Mouse (Mus musculus): ENCODE results near the gene Rpl21.

Gene Rpl21

DNA sequence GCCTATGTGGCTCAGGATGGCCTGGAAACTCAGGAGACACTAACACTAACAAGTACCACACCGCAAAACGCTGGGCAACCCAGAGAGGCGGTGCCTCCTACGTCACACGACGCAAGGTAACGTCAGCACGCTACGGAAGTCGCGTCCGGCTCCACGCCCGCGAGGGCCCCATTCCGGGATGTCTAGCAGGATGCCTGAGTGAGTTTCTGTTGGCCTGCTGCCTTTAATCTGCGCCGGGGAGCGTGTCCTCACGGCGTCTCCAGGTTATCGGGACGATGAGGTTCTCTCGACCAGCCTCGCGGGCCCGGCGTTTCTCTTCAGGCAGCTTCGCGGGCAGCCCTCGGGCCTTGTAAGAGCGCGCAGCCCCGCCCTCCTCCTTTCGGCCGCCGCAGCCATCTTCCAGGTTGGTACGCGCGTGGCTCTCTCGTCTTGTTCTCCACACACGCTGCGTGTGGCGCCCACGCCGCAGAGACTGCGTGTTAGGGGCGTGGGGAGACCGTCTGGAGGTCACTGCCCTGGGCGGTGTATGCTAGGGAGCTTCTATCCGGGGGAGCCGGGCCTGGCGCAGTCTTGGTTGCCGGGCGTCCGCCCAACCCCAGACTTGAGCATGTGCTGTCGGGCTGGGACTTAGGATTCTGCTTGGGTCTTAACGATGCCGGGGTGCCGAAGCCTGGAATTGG, at the start of gene Rpl21:
Gene Rpl21, plus strand, starts transcription at position 122 of the 680 bp plus-strand sequence.
- DNase-seq (ENCODE audit: low spot score in 2 of 2): peak; percentile 86 to 88

DNA sequence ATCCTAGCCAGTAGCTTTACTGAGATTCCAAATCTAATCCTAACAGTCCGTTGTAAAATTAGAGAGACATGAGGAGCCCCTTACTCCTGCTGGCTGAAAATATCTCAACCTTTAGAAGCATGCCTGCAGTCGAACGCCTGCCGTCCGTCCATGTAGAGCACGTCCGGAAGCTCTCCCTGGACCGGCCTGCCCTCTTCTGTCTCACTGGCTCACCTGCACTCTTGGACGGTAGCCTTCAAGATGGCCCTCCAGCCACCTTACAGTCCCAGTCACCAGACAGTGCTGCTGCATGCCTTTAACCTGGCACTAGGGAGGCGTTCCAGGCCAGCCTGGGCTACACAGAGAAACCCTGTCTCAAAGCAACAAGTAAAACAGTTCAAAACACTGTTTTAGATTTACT, 49.4 kb upstream of the Rpl21 start:
- DNase-seq (ENCODE audit: low spot score in 2 of 2): no peak

DNA sequence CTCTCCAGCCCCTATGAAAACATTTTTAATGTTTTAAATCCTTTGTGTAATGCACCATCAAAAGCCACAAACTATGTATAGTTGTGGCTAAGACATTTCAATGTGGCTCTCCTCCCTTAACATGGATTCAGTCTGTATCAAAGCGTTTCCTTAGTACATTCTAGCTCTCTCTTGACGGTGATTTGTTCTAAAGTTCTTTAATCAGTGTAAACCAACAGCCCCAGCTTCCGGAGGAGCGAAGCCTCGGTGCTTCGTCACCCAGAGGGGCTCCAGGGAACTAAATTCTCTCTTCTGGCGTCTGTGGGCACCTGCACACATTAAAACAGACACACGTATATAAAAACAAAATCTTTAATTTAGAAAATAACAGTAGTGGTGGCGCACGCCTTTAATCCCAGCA, 48.8 kb upstream of the Rpl21 start:
- no peak for DNase-seq (ENCODE audit: low spot score in 2 of 2)

DNA sequence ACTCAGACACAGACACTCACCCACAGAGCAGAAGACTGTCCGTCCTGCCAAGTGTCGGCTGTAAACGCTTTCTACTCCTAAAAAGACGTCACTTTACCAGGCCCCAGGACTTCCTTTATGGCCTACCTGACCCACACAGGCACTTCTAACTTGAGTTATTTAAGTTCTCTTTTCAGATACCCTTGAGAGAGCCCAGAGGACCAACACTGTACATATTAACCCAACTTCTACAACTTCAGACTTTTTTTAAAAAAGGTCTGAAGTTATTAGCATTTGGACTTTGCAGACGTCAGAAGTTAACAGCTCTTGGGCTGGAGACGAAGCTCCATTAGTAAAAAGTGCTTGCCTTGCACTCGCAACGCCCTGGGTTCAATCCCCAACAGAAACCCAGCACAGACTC, 46.6 kb upstream of the Rpl21 start:
- no peak for DNase-seq (ENCODE audit: low spot score in 2 of 2)

DNA sequence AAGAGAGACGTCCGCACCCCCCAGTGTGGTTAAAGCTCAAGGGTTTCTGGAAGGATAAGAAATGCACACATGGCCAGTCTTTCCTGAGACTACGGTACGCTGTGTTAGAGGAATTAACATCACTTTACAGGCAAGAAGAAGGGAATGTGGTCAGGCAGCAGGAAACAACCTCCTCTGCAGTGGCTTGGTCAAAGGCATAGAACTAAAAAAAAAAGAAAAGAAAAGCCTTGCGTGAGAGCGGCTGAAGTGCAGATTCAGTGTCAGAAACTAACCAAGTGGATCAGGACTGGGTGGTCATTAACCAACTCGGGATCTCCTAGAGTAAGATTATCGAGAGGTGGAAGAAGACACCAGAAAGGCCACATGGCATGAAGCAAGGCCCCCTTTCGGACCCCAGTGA, 43.3 kb upstream of the Rpl21 start:
- no peak for DNase-seq (ENCODE audit: low spot score in 2 of 2)

DNA sequence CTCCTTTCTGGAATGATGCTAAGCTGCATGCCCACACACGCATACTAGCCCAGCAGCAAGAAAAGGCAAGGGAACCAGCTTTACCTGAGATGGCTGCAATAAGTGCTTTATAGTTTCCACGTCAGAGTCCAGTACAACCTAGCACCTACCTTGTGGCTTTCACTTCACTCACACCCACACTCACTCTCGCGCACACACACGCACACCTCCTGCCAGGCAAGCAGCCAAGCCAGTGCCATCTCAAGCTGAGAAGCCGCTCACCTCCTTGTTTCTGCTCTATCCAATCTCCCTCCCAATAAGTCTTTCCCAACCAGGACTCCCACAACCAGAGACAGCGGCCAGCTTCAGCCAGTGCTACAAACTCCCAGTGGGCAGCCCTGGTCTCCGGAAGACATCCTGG, 41.7 kb upstream of the Rpl21 start:
- no peak for DNase-seq (ENCODE audit: low spot score in 2 of 2)

DNA sequence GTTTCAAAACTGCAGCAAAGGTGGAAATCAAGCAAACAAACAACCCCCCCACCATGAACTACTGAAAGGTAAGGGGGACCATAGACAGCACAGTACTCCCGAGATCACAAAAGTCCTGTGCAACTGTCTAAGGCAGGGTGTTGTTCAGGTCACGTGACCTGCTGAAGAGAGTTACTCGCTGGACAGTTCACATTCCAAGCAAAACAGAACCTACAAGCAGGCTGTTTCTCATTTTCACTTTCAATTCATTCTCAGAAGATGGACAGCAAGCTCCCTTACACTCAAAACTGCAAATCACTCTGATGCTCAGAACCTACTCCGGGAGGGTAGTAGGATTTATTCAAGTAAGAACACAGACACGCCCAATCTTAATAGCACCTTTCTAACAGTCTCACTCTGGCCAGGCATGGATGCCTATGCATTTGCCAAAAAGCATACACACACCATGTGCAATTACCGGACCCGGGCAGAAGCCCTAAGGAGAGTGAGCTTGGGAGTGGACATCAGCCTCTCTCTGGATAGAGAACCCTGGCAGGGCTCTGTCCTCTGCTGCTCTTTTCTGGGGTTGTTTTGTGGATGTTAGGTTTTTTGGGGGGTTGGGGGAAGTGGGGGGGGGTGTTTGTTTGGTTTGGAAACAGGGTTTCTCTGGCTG, 40.4 kb upstream of the Rpl21 start:
- no peak for DNase-seq (ENCODE audit: low spot score in 2 of 2)

DNA sequence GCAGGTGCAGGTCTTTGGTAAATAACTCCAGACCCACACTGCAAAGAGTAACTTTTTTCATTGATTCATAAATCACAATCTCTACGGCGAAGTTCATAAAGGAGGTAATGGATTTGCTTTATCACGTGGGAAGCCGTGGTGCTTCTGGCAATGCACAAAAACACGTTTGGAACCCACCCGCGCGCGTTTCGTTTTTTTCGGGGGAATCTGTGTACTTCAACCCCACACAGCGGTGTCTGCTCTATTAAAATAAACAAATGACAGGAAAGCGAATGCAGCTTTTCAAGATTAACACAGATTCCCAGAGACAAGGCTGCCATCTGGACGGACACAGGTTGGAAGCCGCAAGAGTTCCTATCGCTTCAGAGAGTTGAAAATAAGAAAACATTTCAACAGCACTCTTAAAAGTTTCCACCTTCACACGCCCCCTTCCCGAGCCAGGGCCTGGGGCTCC, 39.0 kb upstream of the Rpl21 start:
- no peak for DNase-seq (ENCODE audit: low spot score in 2 of 2)

DNA sequence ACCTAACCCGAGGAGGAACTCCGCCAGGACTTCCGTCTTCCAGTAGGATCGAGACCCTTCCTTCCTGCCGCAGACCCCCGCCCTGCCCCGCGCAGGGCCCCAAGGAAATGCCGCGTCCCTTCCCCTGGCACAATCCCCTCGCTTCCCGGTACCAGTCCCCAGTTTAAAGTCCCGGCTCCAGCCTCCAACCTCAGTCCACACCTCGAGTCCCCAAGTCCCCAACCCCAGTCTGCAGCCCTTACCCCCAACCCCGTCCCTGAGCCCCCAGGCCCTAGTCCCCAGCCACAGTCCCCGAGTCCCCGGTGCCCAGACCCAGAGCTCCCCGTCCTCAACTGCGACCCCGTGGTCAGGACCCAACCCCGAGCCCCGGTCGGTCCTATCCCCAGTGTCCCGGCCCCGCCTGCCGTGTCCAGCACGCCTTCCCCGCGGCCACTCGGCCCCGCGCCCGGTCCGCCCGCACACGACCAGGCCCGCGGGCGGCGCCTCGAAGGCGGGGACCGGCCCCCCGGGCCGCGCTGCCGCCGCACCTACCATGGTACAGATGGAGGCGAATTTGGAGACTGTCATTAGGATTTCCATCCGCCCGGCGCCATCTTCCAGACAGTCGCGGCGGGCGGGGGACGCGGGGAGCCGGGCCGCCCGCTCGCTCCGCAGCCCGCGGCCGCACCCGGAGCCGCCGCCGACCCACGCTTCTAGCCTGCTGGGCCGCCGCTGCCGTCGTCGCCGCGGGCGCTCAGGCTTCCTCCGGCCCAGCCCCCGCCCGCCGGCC, 38.4 kb upstream of the Rpl21 start:
- peak; percentile 45 to 56 for DNase-seq (ENCODE audit: low spot score in 2 of 2)

DNA sequence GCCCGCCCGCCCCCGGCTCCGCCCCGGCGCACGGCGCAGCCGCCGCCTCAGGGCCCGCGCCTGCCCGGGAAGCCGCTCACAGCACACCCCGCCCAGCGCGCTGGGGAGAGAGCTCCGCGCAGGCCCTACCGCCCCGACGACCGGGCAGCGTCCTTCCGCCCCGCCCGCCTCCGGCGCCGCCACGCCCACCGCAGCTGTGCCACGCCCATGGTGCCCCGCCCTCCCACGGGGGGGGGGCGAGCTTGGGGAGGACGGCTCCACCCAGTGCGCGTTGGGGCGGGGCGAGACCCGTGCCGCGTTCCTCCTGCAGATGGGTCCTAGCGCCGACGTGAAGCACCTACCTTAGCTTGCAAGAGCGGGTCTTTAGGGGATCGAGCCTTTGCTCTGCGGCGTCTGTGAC, 37.8 kb upstream of the Rpl21 start, which contains the start of gene Usp12:
Gene Usp12, minus strand, starts transcription at position 154 of the 400 bp plus-strand sequence.
- peak; percentile 97 to 99 for DNase-seq (ENCODE audit: low spot score in 2 of 2)

DNA sequence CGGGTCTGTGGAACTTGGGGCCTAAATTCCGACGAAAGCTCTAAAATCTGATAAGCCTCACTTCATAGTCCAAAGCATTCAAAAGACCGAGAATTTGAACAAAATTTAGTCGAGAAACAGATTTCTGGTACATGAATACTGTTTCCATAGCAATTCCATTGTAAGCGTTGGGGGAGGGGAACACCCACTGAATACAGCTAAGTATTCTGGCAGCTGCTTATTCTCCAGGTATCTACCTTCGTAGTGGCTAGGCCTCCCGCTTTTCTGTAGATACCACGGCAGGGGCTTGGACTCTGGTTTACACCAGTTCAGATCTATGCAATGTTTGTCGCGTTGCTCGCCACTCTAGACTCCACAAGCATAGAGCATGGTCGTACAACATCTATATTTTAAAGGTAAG, 37.0 kb upstream of the Rpl21 start:
- no peak for DNase-seq (ENCODE audit: low spot score in 2 of 2)

DNA sequence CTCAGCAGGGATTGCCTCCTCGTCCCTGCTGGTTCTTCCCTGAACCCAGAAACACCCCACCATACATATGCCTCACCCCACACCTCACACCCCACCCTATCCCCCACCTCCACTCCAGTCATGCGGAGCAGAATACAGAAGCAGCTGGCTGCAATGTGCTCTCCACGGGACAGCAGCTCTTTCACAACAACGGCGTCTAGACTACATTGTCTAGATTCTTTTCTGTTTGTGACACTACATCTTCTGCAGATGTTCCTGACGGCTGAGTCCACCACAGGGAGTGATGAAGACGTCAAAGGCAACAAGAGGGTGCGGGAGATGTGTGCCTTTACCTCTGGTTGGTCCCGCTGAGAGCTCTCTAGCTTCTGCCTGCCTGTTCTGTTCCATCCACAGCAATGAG, 34.7 kb upstream of the Rpl21 start:
- no peak for DNase-seq (ENCODE audit: low spot score in 2 of 2)

DNA sequence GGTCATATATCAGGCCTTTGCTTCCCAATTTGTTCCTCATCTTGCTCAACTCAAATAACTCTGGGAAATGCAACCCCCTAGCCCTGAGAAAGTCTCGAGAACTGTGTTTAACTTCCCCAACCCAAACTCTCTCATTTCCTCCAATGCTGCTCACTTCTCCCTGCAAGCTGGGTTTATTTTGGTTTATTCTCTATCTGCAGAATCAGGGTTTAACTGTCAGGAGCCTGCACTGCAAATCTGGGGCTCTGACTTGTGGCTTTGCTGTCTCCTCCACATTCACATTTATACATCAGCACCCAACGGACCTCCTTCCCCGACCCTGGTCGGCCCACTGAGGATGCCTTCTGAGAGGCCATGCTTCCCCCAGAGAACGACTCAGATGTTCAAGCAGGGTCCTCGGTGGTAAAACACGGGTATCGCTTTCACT, 26.7 kb upstream of the Rpl21 start:
- no peak for DNase-seq (ENCODE audit: low spot score in 2 of 2)

DNA sequence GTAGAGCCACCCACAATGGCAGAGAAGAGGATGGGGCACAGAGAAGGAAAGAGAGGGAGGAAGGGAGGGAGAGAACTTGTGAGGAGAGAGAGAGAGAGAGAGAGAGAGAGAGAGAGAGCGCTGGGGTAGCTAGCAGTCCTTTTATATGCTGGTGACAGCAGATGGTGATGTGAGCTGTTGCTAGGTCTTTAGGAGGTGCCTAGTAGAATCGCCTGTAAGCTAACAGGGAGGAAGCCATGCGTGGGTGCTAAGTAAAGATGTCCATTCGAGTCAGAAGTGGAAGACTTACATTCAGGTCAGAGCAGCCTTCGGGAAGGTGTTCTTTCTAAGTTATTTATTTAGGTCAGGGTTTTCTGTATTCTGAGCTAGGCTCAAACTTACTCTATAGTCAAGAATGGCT, 22.7 kb upstream of the Rpl21 start:
- no peak for DNase-seq (ENCODE audit: low spot score in 2 of 2)

DNA sequence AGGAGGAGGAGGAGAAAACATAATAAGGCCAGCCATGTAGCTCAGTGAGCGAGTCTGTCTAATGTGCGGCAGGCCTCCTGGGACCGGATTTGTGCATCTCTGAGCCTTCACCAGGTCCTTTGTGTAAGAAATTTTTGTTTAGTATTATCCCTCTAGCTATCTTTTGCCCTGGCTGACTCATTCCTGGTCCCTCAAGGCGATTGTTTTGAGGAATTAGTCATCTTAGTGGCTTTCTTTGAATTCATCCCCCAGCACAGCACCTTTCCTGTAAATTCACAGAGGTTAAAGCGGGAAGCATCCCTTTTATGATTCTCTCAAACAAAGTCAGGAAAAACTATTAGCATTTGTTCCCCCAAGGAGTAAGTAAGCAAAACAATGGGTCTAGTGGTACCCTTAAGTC, 19.8 kb upstream of the Rpl21 start:
- DNase-seq (ENCODE audit: low spot score in 2 of 2): no peak

DNA sequence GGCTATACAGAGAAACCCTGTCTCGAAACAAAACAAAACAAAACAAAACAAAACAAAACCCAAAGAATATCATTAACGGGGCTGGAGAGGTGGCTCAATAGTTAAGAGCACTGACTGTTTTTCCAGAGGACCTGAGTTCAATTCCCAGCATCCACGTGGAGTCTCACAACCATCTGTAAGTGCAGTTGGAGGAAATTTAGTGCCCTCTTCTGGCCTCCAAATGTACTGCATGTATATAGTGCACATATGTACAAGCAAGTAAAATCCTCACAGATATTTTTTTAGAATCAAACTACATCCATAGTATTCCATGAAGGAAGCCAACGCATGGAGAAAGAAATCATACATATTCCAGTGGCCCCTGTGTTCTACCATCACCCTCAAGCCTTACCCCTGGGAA, 19.3 kb upstream of the Rpl21 start:
- no peak for DNase-seq (ENCODE audit: low spot score in 2 of 2)

DNA sequence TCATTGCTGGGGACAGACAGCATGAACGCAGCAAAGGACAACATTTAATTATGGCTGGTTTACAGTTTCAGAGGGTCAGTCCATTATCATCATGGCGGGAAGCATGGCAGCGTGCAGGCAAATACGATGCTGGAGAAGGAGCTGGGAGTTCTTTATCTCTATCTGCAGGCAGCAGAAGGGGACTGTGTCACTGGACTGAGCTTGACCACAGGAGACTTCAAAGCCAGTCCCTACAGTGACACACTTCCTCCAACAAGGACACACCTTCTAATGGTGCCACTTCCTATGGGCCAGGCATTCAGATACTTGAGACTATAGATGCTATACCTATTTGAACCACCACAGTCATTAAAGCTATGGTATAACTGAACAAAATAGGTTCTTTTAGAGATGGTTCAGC, 17.3 kb upstream of the Rpl21 start:
- DNase-seq (ENCODE audit: low spot score in 2 of 2): no peak

DNA sequence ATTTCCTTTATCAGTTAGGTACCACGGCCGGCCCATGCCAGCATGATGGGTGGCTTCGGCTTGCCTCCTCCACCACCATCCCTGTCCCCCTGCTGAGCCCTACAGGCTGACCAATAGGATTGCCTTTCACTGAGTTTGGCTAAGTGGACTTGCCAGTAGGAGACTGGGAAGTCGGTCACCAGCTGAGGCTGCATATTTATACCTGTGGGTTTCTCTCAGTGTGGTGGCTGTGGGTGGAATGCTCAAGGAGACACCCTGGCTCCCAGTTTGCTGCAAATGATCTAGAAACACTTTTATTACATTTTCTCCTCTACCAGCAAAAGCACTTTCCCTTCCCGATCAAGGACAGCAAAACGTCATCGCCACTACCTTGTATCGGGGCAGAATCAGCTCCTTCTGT, 15.1 kb upstream of the Rpl21 start:
- no peak for DNase-seq (ENCODE audit: low spot score in 2 of 2)

DNA sequence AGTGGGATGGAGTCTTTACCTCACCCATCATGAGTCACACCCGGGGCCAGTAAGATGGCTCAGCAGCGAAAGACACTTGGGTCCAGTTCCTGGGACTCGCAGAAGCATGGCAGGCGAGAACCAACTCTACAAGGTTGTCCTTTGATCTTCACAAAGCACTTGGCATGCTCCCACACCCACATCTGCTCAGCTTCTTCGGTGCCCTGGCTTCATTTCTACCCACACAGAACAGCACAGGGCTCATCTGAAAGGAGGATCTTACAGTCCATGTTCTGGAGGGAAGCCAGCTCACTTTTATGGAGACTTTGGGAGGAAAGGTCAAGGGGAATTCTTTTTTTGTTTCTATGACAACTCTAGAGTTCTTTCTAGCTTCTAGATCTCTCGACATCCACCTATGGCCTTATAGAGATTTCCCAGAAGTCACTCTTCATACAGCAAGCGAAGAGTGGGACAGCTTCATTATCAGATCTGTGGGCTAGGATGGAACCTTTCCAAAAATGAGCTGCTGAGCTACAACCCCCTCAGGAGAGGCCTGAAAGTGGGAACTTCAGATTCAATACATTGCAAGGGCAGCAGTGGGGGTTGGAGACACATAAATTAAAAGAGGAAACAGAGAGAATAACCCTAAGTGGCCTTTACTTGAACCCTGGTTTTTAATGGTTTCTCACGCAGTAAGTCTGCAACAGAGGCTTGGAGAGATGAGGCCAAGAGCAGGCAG, 13.6 kb upstream of the Rpl21 start:
- no peak for DNase-seq (ENCODE audit: low spot score in 2 of 2)

DNA sequence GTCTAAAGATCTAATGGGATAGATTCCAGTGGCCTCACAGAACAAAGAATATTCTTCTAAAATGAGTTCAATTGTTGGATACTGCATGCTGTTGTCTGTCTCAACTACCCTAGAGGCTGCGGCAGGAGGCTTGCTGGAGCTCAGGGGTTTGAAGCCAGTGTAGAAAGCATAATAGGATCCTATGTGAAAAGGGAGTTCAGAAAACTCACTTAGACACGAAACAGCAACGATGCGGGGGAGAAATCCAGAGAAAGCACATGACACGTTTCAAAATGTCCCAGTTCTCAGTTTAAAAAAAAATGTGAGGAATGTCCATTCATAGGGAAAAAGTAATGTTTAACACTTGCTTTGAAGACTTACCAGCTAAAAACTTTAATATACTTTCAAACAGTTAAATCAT, 9.7 kb upstream of the Rpl21 start:
- DNase-seq (ENCODE audit: low spot score in 2 of 2): no peak

DNA sequence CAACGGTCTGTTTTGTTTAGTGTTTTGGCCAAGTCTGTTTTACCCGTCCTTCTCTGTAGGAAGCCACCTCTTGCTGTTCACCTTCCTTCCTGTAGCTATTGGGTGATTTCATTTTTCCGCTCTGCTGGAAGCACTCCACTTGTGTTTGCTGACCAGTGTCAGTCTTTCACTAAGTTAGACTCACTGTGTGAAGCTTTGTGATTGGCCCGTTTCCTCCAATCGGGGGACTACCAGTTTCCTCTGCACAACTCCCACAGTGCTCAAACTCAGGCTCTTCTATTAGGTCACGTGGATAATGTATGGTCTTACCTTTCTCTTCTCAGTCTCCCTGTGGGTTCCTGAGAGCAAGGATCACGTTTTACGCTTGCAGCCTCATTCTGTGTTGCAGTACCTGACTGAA, 3.2 kb upstream of the Rpl21 start:
- peak; percentile 12 to 17 for DNase-seq (ENCODE audit: low spot score in 2 of 2)

DNA sequence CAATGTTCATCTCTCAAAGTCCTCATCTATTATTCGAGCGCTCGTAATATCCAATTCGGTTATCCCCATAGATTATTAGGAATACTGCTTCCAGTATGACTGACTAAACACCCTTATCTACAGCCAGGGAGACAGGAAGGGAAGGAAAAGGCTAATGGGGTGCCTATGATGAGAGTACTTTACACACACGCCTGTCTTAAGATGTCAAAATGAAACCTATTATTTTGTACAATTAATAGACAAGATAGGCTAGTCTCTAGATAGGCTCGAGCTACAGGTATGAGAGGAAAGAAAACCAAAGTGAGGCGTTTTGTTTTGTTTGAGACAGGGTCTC, 288 bp upstream of the Rpl21 start:
- DNase-seq (ENCODE audit: low spot score in 2 of 2): no peak
